Mouse (Mus musculus) brain, embryonic 18.5 days (tissue): ENCODE measurements around the gene Rala.
A peak's percentile ranks its signal among the peaks of the same experiment; 100 is the strongest.
"Not testable (repeated sequence)": the region's sequence is repeated elsewhere in the genome, so short reads cannot be mapped to it uniquely, and the experiment has no call there.

Source experiments
- DNase-seq: peaks from one replicate; pipeline ENCODE4 v3.0.0-alpha.2; 2012; ENCODE audit warnings: low read depth, low spot score

Rala gene

GRCm38 (mm10) chr13:17944078-17944917, at the start of gene Rala:
Rala (minus strand) TSS chr13:17944239.
- DNase-seq = peak; percentile 84

GRCm38 (mm10) chr13:17993515-17993847, 49.4 kb upstream of the Rala start:
- DNase-seq = no peak

GRCm38 (mm10) chr13:17992697-17993514, 48.9 kb upstream of the Rala start, which contains the start of gene Yae1d1:
Yae1d1 (minus strand) TSS chr13:17993349.
- peak; percentile 76 for DNase-seq

GRCm38 (mm10) chr13:17992009-17992408, 48.0 kb upstream of the Rala start:
- no peak for DNase-seq

- DNase-seq = no peak
These were observed 39.2 kb upstream of the Rala start for GRCm38 (mm10) chr13:17983194-17983593.

GRCm38 (mm10) chr13:17982634-17983033, 38.6 kb upstream of the Rala start:
- no peak for DNase-seq

GRCm38 (mm10) chr13:17976854-17977739, 33.1 kb upstream of the Rala start:
- DNase-seq = no peak

GRCm38 (mm10) chr13:17975891-17976290, 31.9 kb upstream of the Rala start:
- no peak for DNase-seq

- DNase-seq = no peak
These were observed 31.4 kb upstream of the Rala start for GRCm38 (mm10) chr13:17975457-17975856.

- DNase-seq = no peak
These were observed 30.7 kb upstream of the Rala start for GRCm38 (mm10) chr13:17974734-17975133.

- DNase-seq = no peak
These were observed 16.6 kb upstream of the Rala start for GRCm38 (mm10) chr13:17960613-17961012.

GRCm38 (mm10) chr13:17954282-17954681, 10.2 kb upstream of the Rala start:
- DNase-seq = no peak

GRCm38 (mm10) chr13:17950581-17950980, 6.5 kb upstream of the Rala start:
- not testable (repeated sequence) for DNase-seq

- no peak for DNase-seq
These were observed 5.5 kb upstream of the Rala start for GRCm38 (mm10) chr13:17949555-17949954.

GRCm38 (mm10) chr13:17943306-17944077, 547 bp downstream of the Rala start:
- DNase-seq = no peak

GRCm38 (mm10) chr13:17942338-17942737, 1.7 kb downstream of the Rala start:
- DNase-seq = no peak

GRCm38 (mm10) chr13:17907309-17907708, 36.7 kb downstream of the Rala start:
- DNase-seq = peak; percentile 26

- no peak for DNase-seq
These were observed 42.6 kb downstream of the Rala start for GRCm38 (mm10) chr13:17901474-17901873.

- DNase-seq = no peak
These were observed 43.4 kb downstream of the Rala start for GRCm38 (mm10) chr13:17900641-17901040.

GRCm38 (mm10) chr13:17897040-17897439, 47.0 kb downstream of the Rala start:
- DNase-seq = no peak

- no peak for DNase-seq
These were observed 52.5 kb downstream of the Rala start for GRCm38 (mm10) chr13:17891545-17891944.
